In the genomic region with DNA sequence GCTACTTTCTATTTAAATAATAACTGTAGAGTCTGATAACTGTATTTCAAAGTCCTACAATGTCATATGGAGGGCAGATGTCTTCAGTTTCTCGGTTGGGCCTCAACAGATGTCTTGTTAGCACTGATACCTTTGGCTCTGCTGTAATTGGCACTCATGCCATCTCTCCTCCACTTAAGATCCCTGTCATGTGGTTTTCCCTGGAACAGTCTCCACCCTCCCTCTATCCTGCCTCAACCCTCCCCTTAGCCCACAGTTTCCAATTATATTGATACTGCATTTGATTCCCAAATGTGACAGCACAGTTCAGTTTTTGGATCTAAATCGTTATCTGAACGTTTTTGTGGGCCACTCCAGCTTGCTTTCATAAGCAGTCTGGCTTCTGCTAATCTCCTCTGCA, we compare ENCODE assay signal across 28 mouse cellular contexts. TPM values are rescaled to one million over a fixed set of nuclear protein-coding genes. Genes with fewer than 3 reads are reported as not detected.
DNase-seq lines count a peak whose midpoint lies in the region; ATAC-seq and TF ChIP-seq lines count a peak whose summit lies in the region.
"Had no signal": no experiment of that assay in that cellular context is flagged by ENCODE, and none has a peak within 500 bp of the region (broad histone marks: within the 10 kb centered on the region; RNA-seq: fewer than 3 reads in every experiment).

No protein-coding gene starts in this region.

- no peak overlapping the region for H3K4me3 ChIP-seq in forebrain, embryonic 15.5 days
- H3K4me3 ChIP-seq in forebrain, embryonic 10.5 days = no peak overlapping the region
- H3K4me3 ChIP-seq in midbrain, embryonic 11.5 days (ENCODE audit: low read depth, low read length) = no peak overlapping the region
- no peak overlapping the region for H3K4me3 ChIP-seq in midbrain, postnatal 0 days (ENCODE audit: low read depth, low read length)
- H3K4me3 ChIP-seq: forebrain, embryonic 13.5 days; limb, embryonic 10.5 days; limb, embryonic 15.5 days; liver, embryonic 13.5 days; megakaryocyte, embryonic 14.5 days had no signal

- H3K27me3 ChIP-seq in forebrain, embryonic 15.5 days = no peaks in the 10 kb centered on the region
- H3K27me3 ChIP-seq in forebrain, embryonic 10.5 days (ENCODE audit: poor library complexity, severe bottlenecking) = 0 out of 2 replicates have a peak, but pooled peaks cover 3% of the 10 kb centered on the region
- no peaks in the 10 kb centered on the region for H3K27me3 ChIP-seq in midbrain, embryonic 11.5 days (ENCODE audit: control insufficient read depth, insufficient read depth, low read length)
- no peaks in the 10 kb centered on the region for H3K27me3 ChIP-seq in midbrain, postnatal 0 days (ENCODE audit: insufficient read depth, low read length)
- H3K27me3 ChIP-seq: forebrain, embryonic 13.5 days; limb, embryonic 15.5 days; liver, embryonic 13.5 days had no signal

- 50% methylated on average over 3 of the region's 3 CpGs for WGBS in forebrain, embryonic 15.5 days
- 77% methylated on average over 3 of the region's 3 CpGs for WGBS in forebrain, embryonic 10.5 days
- 76% methylated on average over 3 of the region's 3 CpGs for WGBS in midbrain, embryonic 11.5 days
- 69% methylated on average over 3 of the region's 3 CpGs for WGBS in midbrain, postnatal 0 days

- H3K9me3 ChIP-seq in forebrain, embryonic 15.5 days = no peaks in the 10 kb centered on the region
- no peaks in the 10 kb centered on the region for H3K9me3 ChIP-seq in forebrain, embryonic 10.5 days
- H3K9me3 ChIP-seq in midbrain, embryonic 11.5 days (ENCODE audit: control insufficient read depth, low read length) = no peaks in the 10 kb centered on the region
- H3K9me3 ChIP-seq in midbrain, postnatal 0 days (ENCODE audit: low read length) = no peaks in the 10 kb centered on the region
- H3K9me3 ChIP-seq: forebrain, embryonic 13.5 days; limb, embryonic 10.5 days; limb, embryonic 15.5 days; liver, embryonic 13.5 days; megakaryocyte, embryonic 14.5 days had no signal

- H3K36me3 ChIP-seq in forebrain, embryonic 15.5 days = no peaks in the 10 kb centered on the region
- no peaks in the 10 kb centered on the region for H3K36me3 ChIP-seq in forebrain, embryonic 10.5 days (replicated peaks)
- no peaks in the 10 kb centered on the region for H3K36me3 ChIP-seq in midbrain, embryonic 11.5 days (ENCODE audit: control insufficient read depth, insufficient read depth, low read length)
- H3K36me3 ChIP-seq in midbrain, postnatal 0 days (ENCODE audit: insufficient read depth, low read length) = no peaks in the 10 kb centered on the region
- H3K36me3 ChIP-seq: limb, embryonic 10.5 days; limb, embryonic 15.5 days; liver, embryonic 13.5 days had no signal

- peak overlapping the region; percentile 37 for H3K27ac ChIP-seq in forebrain, embryonic 15.5 days (replicated peaks)
- H3K27ac ChIP-seq in forebrain, embryonic 10.5 days = no peak overlapping the region
- no peak overlapping the region for H3K27ac ChIP-seq in midbrain, embryonic 11.5 days (ENCODE audit: low read depth, low read length)
- no peak overlapping the region for H3K27ac ChIP-seq in midbrain, postnatal 0 days (ENCODE audit: low read depth, low read length)
- H3K27ac ChIP-seq: forebrain, embryonic 13.5 days; hindbrain, embryonic 14.5 days; limb, embryonic 10.5 days; limb, embryonic 15.5 days; liver, embryonic 13.5 days had no signal

- TF ChIP-seq CTCF in midbrain, postnatal 0 days (IDR thresholded peaks at IDR 0.05) = no peak

- no peak for ATAC-seq in forebrain, embryonic 15.5 days (replicated peaks)
- ATAC-seq in midbrain, embryonic 11.5 days (ENCODE audit: low FRiP score) = no peak
- no peak for ATAC-seq in midbrain, postnatal 0 days (ENCODE audit: low FRiP score)
- ATAC-seq: forebrain, embryonic 13.5 days; intestine, postnatal 0 days; lung, postnatal 0 days had no signal

- H3K4me2 ChIP-seq in forebrain, embryonic 15.5 days (replicated peaks) = no peak overlapping the region
- H3K4me2 ChIP-seq in midbrain, embryonic 11.5 days = no peak overlapping the region
- no peak overlapping the region for H3K4me2 ChIP-seq in midbrain, postnatal 0 days (ENCODE audit: low read depth, low read length, poor library complexity, severe bottlenecking)
- H3K4me2 ChIP-seq: forebrain, embryonic 13.5 days; heart, embryonic 11.5 days; hindbrain, embryonic 14.5 days; limb, embryonic 15.5 days; liver, embryonic 13.5 days had no signal

- 0 out of 2 replicates have a peak, but pooled peaks cover 4% of the 10 kb centered on the region for H3K4me1 ChIP-seq in forebrain, embryonic 15.5 days
- peaks cover 6% of the 10 kb centered on the region; the same call in 1 of the 2 replicates for H3K4me1 ChIP-seq in forebrain, embryonic 10.5 days
- H3K4me1 ChIP-seq in midbrain, embryonic 11.5 days (ENCODE audit: control insufficient read depth, insufficient read depth, low read length) = no peaks in the 10 kb centered on the region
- H3K4me1 ChIP-seq in midbrain, postnatal 0 days (ENCODE audit: insufficient read depth, low read length) = no peaks in the 10 kb centered on the region
- H3K4me1 ChIP-seq: forebrain, embryonic 13.5 days; limb, embryonic 15.5 days had no signal

- H3K9ac ChIP-seq in forebrain, embryonic 15.5 days (replicated peaks) = no peak overlapping the region
- H3K9ac ChIP-seq in midbrain, embryonic 11.5 days (ENCODE audit: low read length) = no peak overlapping the region
- H3K9ac ChIP-seq in midbrain, postnatal 0 days (replicated peaks; ENCODE audit: low read length, poor library complexity, severe bottlenecking) = no peak overlapping the region
- H3K9ac ChIP-seq: forebrain, embryonic 13.5 days; hindbrain, embryonic 14.5 days; limb, embryonic 15.5 days; liver, embryonic 13.5 days had no signal

- DNase-seq in forebrain, embryonic 10.5 days (ENCODE audit: extremely low spot score, low spot score) = no peak
- peak; percentile 31 for DNase-seq in gastrocnemius, postnatal 25 days
- DNase-seq in gastrocnemius, postnatal 4 days (ENCODE audit: low spot score in 2 of 2) = no peak
- DNase-seq in midbrain, embryonic 11.5 days (ENCODE audit: low spot score, missing footprints) = peak; percentile 68
- no peak for DNase-seq in midbrain, postnatal 0 days (ENCODE audit: low spot score)
- DNase-seq in left cerebral cortex, adult 11 months (ENCODE audit: low spot score) = no peak
- DNase-seq in urinary bladder, postnatal 25 days (ENCODE audit: low spot score) = no peak
- DNase-seq: adrenal gland, postnatal 14 days; cerebellum, adult 18-20 months; cerebellum, postnatal 10 days; kidney, postnatal 14 days; layer of hippocampus, postnatal 36 days; liver, embryonic 13.5 days; lung, adult 18-20 months; lung, postnatal 4 days; midbrain, embryonic 14.5 days; right cerebral cortex, postnatal 25 days; spleen, adult 18-20 months; thymus, postnatal 14 days had no signal

RNA-seq across cellular contexts. Expression of a gene that starts 8.3 kb away (rescaled TPM):
- polyA plus RNA-seq in forebrain, embryonic 15.5 days (2015; fragmentation: Nextera tagmentation; extraction: Ambion mirVana) = 108 and 113 TPM in 2 replicates
- 197 and 203 TPM in 2 replicates for polyA plus RNA-seq in forebrain, embryonic 10.5 days (2016; fragmentation: Nextera tagmentation; extraction: Ambion mirVana)
- 10 to 100 TPM; 25.8 to 26.5 TPM for total RNA-seq in gastrocnemius, postnatal 25 days (2021)
- 10 to 100 TPM; 50.4 to 56.2 TPM for total RNA-seq in gastrocnemius, postnatal 4 days (2021)
- 223 and 239 TPM in 2 replicates for polyA plus RNA-seq in midbrain, embryonic 11.5 days (2014; fragmentation: Nextera tagmentation; extraction: Ambion mirVana)
- total RNA-seq in midbrain, postnatal 0 days (2014; rRNA removed) = 38.7 and 46.1 TPM in 2 replicates
- polyA plus RNA-seq in midbrain, postnatal 0 days (2015; fragmentation: Nextera tagmentation; extraction: Ambion mirVana) = 67.7 and 67.9 TPM in 2 replicates

RNA-seq across cellular contexts. Expression of a gene that starts 12.6 kb away (rescaled TPM):
- polyA plus RNA-seq in forebrain, embryonic 15.5 days (2015; fragmentation: Nextera tagmentation; extraction: Ambion mirVana) = 53.5 and 56.5 TPM in 2 replicates
- 38.2 and 40.3 TPM in 2 replicates for polyA plus RNA-seq in forebrain, embryonic 10.5 days (2016; fragmentation: Nextera tagmentation; extraction: Ambion mirVana)
- total RNA-seq in gastrocnemius, postnatal 25 days (2021) = 100 to 1,000 TPM; 422 to 535 TPM
- total RNA-seq in gastrocnemius, postnatal 4 days (2021) = 100 to 1,000 TPM; 171 to 202 TPM
- polyA plus RNA-seq in midbrain, embryonic 11.5 days (2014; fragmentation: Nextera tagmentation; extraction: Ambion mirVana) = 45.8 and 47.3 TPM in 2 replicates
- total RNA-seq in midbrain, postnatal 0 days (2014; rRNA removed) = 49.9 and 54.8 TPM in 2 replicates
- 52.4 and 55.9 TPM in 2 replicates for polyA plus RNA-seq in midbrain, postnatal 0 days (2015; fragmentation: Nextera tagmentation; extraction: Ambion mirVana)

RNA-seq across cellular contexts. Expression of a gene that starts 44.4 kb away (rescaled TPM):
- polyA plus RNA-seq in forebrain, embryonic 15.5 days (2015; fragmentation: Nextera tagmentation; extraction: Ambion mirVana) = 87.5 and 96.2 TPM in 2 replicates
- polyA plus RNA-seq in forebrain, embryonic 10.5 days (2016; fragmentation: Nextera tagmentation; extraction: Ambion mirVana) = 52.4 and 53.3 TPM in 2 replicates
- total RNA-seq in gastrocnemius, postnatal 25 days (2021) = 10 to 100 TPM; 25.4 to 25.6 TPM
- 10 to 100 TPM; 32.0 to 35.1 TPM for total RNA-seq in gastrocnemius, postnatal 4 days (2021)
- 54.8 and 57.1 TPM in 2 replicates for polyA plus RNA-seq in midbrain, embryonic 11.5 days (2014; fragmentation: Nextera tagmentation; extraction: Ambion mirVana)
- total RNA-seq in midbrain, postnatal 0 days (2014; rRNA removed) = 47.4 and 60.5 TPM in 2 replicates
- 101 and 129 TPM in 2 replicates for polyA plus RNA-seq in midbrain, postnatal 0 days (2015; fragmentation: Nextera tagmentation; extraction: Ambion mirVana)

Comparison
In these comparisons a context has a peak if more than half of its experiments do, and no peak if none do; other contexts are left out.
1. DNase-seq: peak in gastrocnemius, postnatal 25 days (single experiment) and midbrain, embryonic 11.5 days (single experiment); none in forebrain, embryonic 10.5 days (single experiment), gastrocnemius, postnatal 4 days (0 of 2), midbrain, postnatal 0 days (single experiment), left cerebral cortex, adult 11 months (single experiment) and urinary bladder, postnatal 25 days (single experiment).